Mouse (Mus musculus) heart, postnatal 10 days (tissue): ENCODE measurements at regions not wholly inside any gene's neighbourhood (a gene's known extent, or its start where the extent isn't known, plus 50 kb on each side); places are given as distances from the start of the nearest gene placed in this dataset.
"Not testable (repeated sequence)": the region's sequence is repeated elsewhere in the genome, so short reads cannot be mapped to it uniquely, and the experiment has no call there.

ENCODE experiments used
- DNase-seq, 2 experiments: peaks; one replicate each; pipeline ENCODE4 v3.0.0; 2021
- intact Hi-C: fragments of 180-260 bp; cut with DNase I; formaldehyde crosslinking; loops from one replicate; pipeline ENCODE4 v1.15.1; 2025
- microRNA-seq, 2 experiments: library from miRNA; unstranded; fragments of <30 nt; microRNA quantifications; one replicate each; pipeline ENCODE4 v1.2.0; 2022

GRCm38 (mm10) chr19:9338971-9339370, 203.5 kb upstream of the Asrgl1 start:
- intact Hi-C loops, DNase-seq: not testable (repeated sequence)

DNA sequence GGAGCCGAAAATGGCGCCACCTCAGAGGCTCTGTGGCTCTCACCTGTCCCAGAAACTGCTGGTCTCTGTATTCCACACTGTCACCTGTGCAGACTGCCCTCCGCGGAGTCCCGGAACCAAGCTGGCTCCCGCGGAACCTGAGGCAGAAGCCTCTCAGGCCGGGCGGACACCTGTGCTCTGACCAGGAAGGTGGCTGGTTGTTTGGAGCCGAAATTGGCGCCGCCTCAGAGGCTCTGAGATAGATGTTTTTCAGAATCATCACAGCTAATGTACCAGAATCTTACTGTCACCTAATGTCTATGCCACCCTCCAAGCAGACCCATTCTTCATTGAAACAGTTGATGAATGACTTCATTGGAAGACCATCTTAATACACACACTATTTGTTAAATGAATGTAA, 202.0 kb upstream of the Asrgl1 start:
- intact Hi-C loops = not testable (repeated sequence)

DNA sequence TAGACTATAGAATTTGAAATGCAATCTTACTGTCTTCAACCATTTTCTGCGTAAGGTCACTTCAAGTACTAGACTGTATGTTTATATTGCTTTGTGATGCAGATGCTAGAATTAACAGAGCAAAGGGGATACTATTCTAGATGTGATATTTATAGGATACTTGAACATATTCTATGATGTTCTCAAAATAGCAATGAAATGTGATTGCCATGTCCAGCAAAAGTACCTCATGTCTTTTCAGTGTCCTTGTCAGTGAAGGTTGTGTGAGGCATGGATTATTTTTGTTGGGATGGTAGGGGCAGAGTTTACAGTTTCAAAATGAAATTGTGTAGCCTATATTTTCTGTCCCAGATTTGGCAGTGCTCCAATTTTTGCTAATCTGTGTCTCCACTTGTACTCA, 182.5 kb upstream of the Asrgl1 start:
- intact Hi-C loops = not testable (repeated sequence)
- DNase-seq = peak in 1 of 2 experiments; percentile 4

More for the DNA sequence above, 202.0 kb upstream of the Asrgl1 start:
- not testable (repeated sequence) for DNase-seq

GRCm38 (mm10) chr19:9316162-9316561, 180.7 kb upstream of the Asrgl1 start:
- intact Hi-C loops = not testable (repeated sequence)

GRCm38 (mm10) chr19:9283176-9283575, 147.7 kb upstream of the Asrgl1 start:
- DNase-seq = peak; percentile 36 to 50
- intact Hi-C loops = not testable (repeated sequence)

More at GRCm38 (mm10) chr19:9316162-9316561, 180.7 kb upstream of the Asrgl1 start:
- DNase-seq = not testable (repeated sequence)

GRCm38 (mm10) chr19:9234676-9235075, 99.2 kb upstream of the Asrgl1 start:
- intact Hi-C loops, DNase-seq: not testable (repeated sequence)

Small RNAs in the stretch of these regions (microRNA-seq; reads per million reads assigned to microRNA genes)
- gene Gm24543 = 0 reads per million in 2 experiments
